Mouse (Mus musculus): ENCODE measurements around the gene Add3.

DNA sequence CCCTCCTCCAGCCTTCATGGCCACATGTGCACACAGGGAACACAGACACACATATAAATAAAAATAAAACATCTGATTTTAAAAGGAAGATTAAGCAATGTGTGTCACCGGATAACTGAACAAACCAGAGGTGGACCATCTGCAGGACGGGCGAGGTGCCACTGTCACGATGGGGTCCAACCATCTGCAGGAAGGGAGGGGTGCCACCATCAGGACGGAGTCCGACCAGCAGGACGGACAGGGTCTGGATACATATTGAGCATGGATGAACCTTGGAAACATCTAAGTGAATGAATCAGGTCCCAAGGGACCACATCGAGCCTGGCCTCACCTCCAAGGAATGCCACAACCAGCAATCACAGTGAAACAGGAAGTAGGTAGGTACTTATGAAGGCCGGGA is 127.1 kb downstream of the Add3 start:
- TF ChIP-seq CTCF (IDR thresholded peaks at IDR 0.05; ENCODE audit: low read depth) (no peak), EP300 (optimal IDR thresholded peaks at IDR 0.05) (no peak)
